Mouse (Mus musculus) heart, adult 2 months (tissue): Measurements from ENCODE around the gene Litaf.

Experiments
- CTCF ChIP-seq: fragments of 200-600 bp; IDR thresholded peaks from 2 replicates; pipeline ENCODE4 v1.8.1; 2022; ENCODE audit warnings: antibody characterized with exemption, mild to moderate bottlenecking, moderate library complexity
- POLR2A ChIP-seq: fragments of 200-500 bp; IDR thresholded peaks from 2 replicates; pipeline ENCODE4 v1.6.1; 2011; ENCODE audit warnings: mild to moderate bottlenecking, low read depth, low read length, control low read depth; ENCODE audit not compliant: insufficient read depth

DNA sequence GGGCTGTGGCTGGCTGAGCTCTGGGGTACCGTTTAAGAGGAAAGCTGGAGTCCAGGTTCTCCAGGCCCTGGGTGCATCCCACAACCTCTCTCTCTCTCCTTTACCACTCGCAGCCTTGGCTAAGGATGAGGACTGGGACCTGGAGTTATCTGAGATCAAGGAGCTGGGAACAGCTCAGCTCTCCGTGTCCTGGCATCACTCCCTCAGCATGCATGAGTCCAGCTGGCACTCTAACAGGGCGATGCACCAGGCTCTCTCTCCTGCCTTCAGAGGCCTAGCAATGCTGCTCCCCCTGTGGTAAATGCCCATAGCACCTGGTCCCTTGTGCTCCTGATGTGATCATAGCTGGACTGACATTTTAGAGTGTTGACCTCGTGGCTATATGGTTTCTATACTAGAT, 5.2 kb upstream of the Litaf start:
- TF ChIP-seq POLR2A (no peak), CTCF (no peak)
